Mouse (Mus musculus): Measurements from ENCODE around the gene Vmn1r24. TPM values are rescaled to one million over a fixed set of nuclear protein-coding genes. Genes with fewer than 3 reads are reported as not detected.
"Not testable (repeated sequence)": the region's sequence is repeated elsewhere in the genome, so short reads cannot be mapped to it uniquely, and the experiment has no call there.

The Vmn1r24 gene
- not detected in 2 replicates for polyA plus RNA-seq (2015; fragmentation: Nextera tagmentation; extraction: Ambion mirVana)

GRCm38 (mm10) chr6:57961403-57961802 lies at the start of gene Vmn1r24:
Vmn1r24 (minus strand) TSS chr6:57961503.
- not testable (repeated sequence) for H3K27me3 ChIP-seq; H3K4me2 ChIP-seq; H3K4me3 ChIP-seq; ATAC-seq (ENCODE audit: insufficient number of reproducible peaks, insufficient read depth, low FRiP score, low TSS enrichment, low read depth); H3K9me3 ChIP-seq; H3K9ac ChIP-seq; H3K36me3 ChIP-seq; H3K4me1 ChIP-seq; H3K27ac ChIP-seq
- WGBS, result 69% methylated on average over 1 of the region's 1 CpGs

GRCm38 (mm10) chr6:57980710-57981109 lies 19.4 kb upstream of the Vmn1r24 start, which contains the start of gene Vmn1r25:
Vmn1r25 (minus strand) TSS chr6:57980810.
- H3K36me3 ChIP-seq, result no peaks in the 10 kb centered on the region
- no peak within 1 kb of the TSS for H3K27ac ChIP-seq
- no peaks in the 10 kb centered on the region for H3K9me3 ChIP-seq
- no peaks in the 10 kb centered on the region for H3K4me1 ChIP-seq
- no peaks in the 10 kb centered on the region for H3K27me3 ChIP-seq
- H3K9ac ChIP-seq, result no peak within 1 kb of the TSS
- WGBS, result 57% methylated on average over 3 of the region's 3 CpGs
- H3K4me2 ChIP-seq, result no peak within 1 kb of the TSS
- no peak for ATAC-seq (ENCODE audit: insufficient number of reproducible peaks, insufficient read depth, low FRiP score, low TSS enrichment, low read depth)
- H3K4me3 ChIP-seq, result no peak within 1 kb of the TSS

GRCm38 (mm10) chr6:57926738-57927137 lies 34.6 kb downstream of the Vmn1r24 start, which contains the start of gene Vmn1r23:
Vmn1r23 (minus strand) TSS chr6:57926838.
- no peak within 1 kb of the TSS for H3K27ac ChIP-seq
- H3K4me1 ChIP-seq, result no peaks in the 10 kb centered on the region
- H3K4me3 ChIP-seq, result no peak within 1 kb of the TSS
- no peaks in the 10 kb centered on the region for H3K27me3 ChIP-seq
- WGBS, result 88% methylated on average over 1 of the region's 1 CpGs
- H3K9me3 ChIP-seq, result no peaks in the 10 kb centered on the region
- H3K36me3 ChIP-seq, result no peaks in the 10 kb centered on the region
- H3K4me2 ChIP-seq, result no peak within 1 kb of the TSS
- ATAC-seq (ENCODE audit: insufficient number of reproducible peaks, insufficient read depth, low FRiP score, low TSS enrichment, low read depth), result no peak
- no peak within 1 kb of the TSS for H3K9ac ChIP-seq

- 68% methylated on average over 1 of the region's 1 CpGs for WGBS
- H3K4me3 ChIP-seq, result no peak within 1 kb of the TSS
- ATAC-seq (ENCODE audit: insufficient number of reproducible peaks, insufficient read depth, low FRiP score, low TSS enrichment, low read depth), result no peak
- no peaks in the 10 kb centered on the region for H3K36me3 ChIP-seq
- H3K9ac ChIP-seq, result no peak within 1 kb of the TSS
- H3K9me3 ChIP-seq, result no peaks in the 10 kb centered on the region
- no peak within 1 kb of the TSS for H3K4me2 ChIP-seq
- H3K27ac ChIP-seq, result no peak within 1 kb of the TSS
- no peaks in the 10 kb centered on the region for H3K4me1 ChIP-seq
- H3K27me3 ChIP-seq, result no peaks in the 10 kb centered on the region
Measured at GRCm38 (mm10) chr6:57907928-57908327, 53.4 kb downstream of the Vmn1r24 start, which contains the start of gene Vmn1r22. Vmn1r22 (minus strand) TSS chr6:57908028.

Other genes starting within 250 kb of the Vmn1r24 start
- gene Vopp1, start 136.3 kb downstream of the Vmn1r24 start, polyA plus RNA-seq (2015; fragmentation: Nextera tagmentation; extraction: Ambion mirVana), result 54.2 and 58.3 TPM in 2 replicates
- not detected in 2 replicates for gene Vmn1r21, start 111.2 kb downstream of the Vmn1r24 start, polyA plus RNA-seq (2015; fragmentation: Nextera tagmentation; extraction: Ambion mirVana)
- gene Vmn1r22, start 53.5 kb downstream of the Vmn1r24 start, polyA plus RNA-seq (2015; fragmentation: Nextera tagmentation; extraction: Ambion mirVana), result not detected in 2 replicates
- not detected in 2 replicates for gene Vmn1r23, start 34.7 kb downstream of the Vmn1r24 start, polyA plus RNA-seq (2015; fragmentation: Nextera tagmentation; extraction: Ambion mirVana)
- not detected in 2 replicates for gene Vmn1r25, start 19.3 kb upstream of the Vmn1r24 start, polyA plus RNA-seq (2015; fragmentation: Nextera tagmentation; extraction: Ambion mirVana)
- gene Vmn1r26, start 53.7 kb upstream of the Vmn1r24 start, polyA plus RNA-seq (2015; fragmentation: Nextera tagmentation; extraction: Ambion mirVana), result not detected in 2 replicates